Mouse (Mus musculus) kidney, adult 2 months (tissue): Measurements from ENCODE around the gene Mrm2. TPM values are rescaled to one million over a fixed set of nuclear protein-coding genes. Genes with fewer than 3 reads are reported as not detected.
A peak's percentile ranks its signal among the peaks of the same experiment; 100 is the strongest.

ENCODE experiments used
- DNase-seq: peaks from one replicate; pipeline ENCODE4 v3.0.0; 2021
- H3K27ac ChIP-seq: fragments of 200-500 bp; 2 replicates; pipeline ENCODE4 v1.5.1; 2012; ENCODE audit warnings: low read depth, low read length, control low read depth, inconsistent platforms; ENCODE audit not compliant: insufficient read depth
- H3K27me3 ChIP-seq: fragments of 200-500 bp; replicated peaks from 2 replicates; pipeline ENCODE4 v1.6.1; 2012; ENCODE audit warnings: mild to moderate bottlenecking, moderate library complexity, low read length, inconsistent platforms; ENCODE audit not compliant: control insufficient read depth, insufficient read depth
- H3K36me3 ChIP-seq: fragments of 200-500 bp; 2 replicates; pipeline ENCODE4 v1.6.1; 2012; ENCODE audit warnings: mild to moderate bottlenecking, moderate library complexity, low read length, inconsistent platforms; ENCODE audit not compliant: control insufficient read depth, insufficient read depth
- H3K4me1 ChIP-seq: fragments of 200-500 bp; 2 replicates; pipeline ENCODE4 v1.6.1; 2011; ENCODE audit warnings: low read length; ENCODE audit not compliant: control insufficient read depth, insufficient read depth
- H3K4me3 ChIP-seq: fragments of 200-500 bp; 2 replicates; pipeline ENCODE4 v1.5.1; 2011; ENCODE audit warnings: mild to moderate bottlenecking, low read depth, low read length, control low read depth; ENCODE audit not compliant: insufficient read depth
- CTCF ChIP-seq: fragments of 200-500 bp; conservative IDR thresholded peaks from 2 replicates; pipeline ENCODE4 v1.5.1; 2011; ENCODE audit warnings: low read depth, mild to moderate bottlenecking, control low read depth, low read length, moderate library complexity, mixed read lengths; ENCODE audit not compliant: insufficient read depth, insufficient read length
- POLR2A ChIP-seq: fragments of 200-500 bp; IDR thresholded peaks from one replicate; pipeline ENCODE4 v1.6.1; 2011; ENCODE audit warnings: low read depth, low read length, control low read depth
- WGBS: fragments of 180-500 bp; shearing (Covaris S2); methylation state at CpG from one replicate; pipeline ENCODE4 v1.1.7; 2018; 5-methylcytosine and 5-hydroxymethylcytosine counted together
- polyA plus RNA-seq: library from polyadenylated mRNA; depleted of rRNA; stranded (reverse); fragments of >200 nt; gene quantifications from 2 replicates; pipeline ENCODE4 v1.2.3, GENCODE M21; 2012

Gene Mrm2
- polyA plus RNA-seq, 1 experiment, result 15.1 TPM

DNA sequence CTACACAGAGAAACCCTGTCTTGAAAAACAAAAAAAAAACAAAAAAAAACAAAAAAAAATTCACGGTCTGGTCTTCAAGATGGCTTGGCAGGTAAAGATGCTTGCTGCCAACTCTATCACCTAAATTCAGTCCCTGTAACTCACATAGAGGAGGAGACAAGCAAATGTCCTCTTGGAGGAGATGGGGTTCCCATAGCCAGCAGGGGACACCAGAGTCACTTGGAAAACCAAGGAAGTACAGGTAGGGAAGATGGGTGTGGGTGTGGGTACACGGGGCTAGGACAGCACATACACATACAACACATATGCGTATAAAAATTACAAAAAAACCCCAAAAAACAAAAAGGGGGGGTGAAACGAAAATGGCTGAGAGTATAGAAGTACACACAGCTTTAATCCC is 11.2 kb upstream of the Mrm2 start:
- no peaks in the 10 kb centered on the region for H3K27me3 ChIP-seq
- H3K36me3 ChIP-seq, result peaks cover 1% of the 10 kb centered on the region; the same call in 1 of the 2 replicates
- DNase-seq, result no peak
- H3K4me3 ChIP-seq, result no peak overlapping the region
- 79% methylated on average over 4 of the region's 4 CpGs for WGBS
- H3K4me1 ChIP-seq, result no peaks in the 10 kb centered on the region
- TF ChIP-seq CTCF (peak; percentile 51), POLR2A (no peak)
- H3K27ac ChIP-seq, result no peak overlapping the region

DNA sequence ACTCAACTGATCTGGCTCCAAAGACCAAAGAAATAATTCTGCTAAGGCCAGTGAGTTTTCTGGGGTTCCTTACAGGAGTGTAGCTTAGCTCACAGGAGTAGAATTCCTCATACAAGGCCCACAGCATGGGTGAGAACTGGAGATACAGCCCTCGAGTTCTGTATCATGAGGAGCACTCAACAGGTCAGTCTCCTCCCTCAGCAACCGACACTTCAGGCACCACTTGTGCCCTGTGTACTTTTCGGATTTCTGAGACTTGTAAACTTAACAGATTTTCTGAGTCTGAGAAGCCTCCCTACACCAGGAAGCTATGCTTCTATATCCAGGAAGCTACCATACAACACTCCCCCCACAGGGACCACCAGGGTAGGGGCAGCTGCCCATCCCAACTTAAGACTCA is 8.1 kb upstream of the Mrm2 start:
- Histone ChIP-seq H3K36me3 (peaks cover 1% of the 10 kb centered on the region; the same call in 1 of the 2 replicates), H3K27me3 (no peaks in the 10 kb centered on the region), H3K4me1 (no peaks in the 10 kb centered on the region), H3K4me3 (no peak overlapping the region), H3K27ac (no peak overlapping the region)
- TF ChIP-seq CTCF (no peak), POLR2A (no peak)
- WGBS, result 82% methylated on average over 3 of the region's 3 CpGs
- no peak for DNase-seq

DNA sequence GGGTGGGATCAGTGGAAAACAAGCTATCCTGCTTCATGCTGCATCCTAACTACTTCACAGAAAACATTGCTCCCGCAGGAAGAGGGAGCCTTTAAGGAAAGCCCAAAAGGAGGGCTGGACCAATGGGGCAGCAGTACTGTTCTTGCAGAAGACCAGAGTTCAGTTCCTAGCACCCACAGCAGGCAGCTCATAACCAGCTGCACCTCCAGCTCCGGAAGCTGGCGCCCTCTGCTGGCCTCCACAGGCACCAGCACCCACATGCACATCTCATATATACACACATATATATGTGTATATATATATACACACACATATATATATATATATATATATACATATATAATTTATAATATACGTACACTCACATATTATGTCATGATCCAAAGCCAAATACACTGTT is 7.1 kb upstream of the Mrm2 start:
- Histone ChIP-seq H3K27ac (no peak overlapping the region), H3K36me3 (peaks cover 1% of the 10 kb centered on the region; the same call in 1 of the 2 replicates), H3K27me3 (no peaks in the 10 kb centered on the region), H3K4me3 (no peak overlapping the region), H3K4me1 (no peaks in the 10 kb centered on the region)
- 97% methylated on average over 4 of the region's 4 CpGs for WGBS
- DNase-seq, result no peak
- TF ChIP-seq CTCF (no peak), POLR2A (no peak)

DNA sequence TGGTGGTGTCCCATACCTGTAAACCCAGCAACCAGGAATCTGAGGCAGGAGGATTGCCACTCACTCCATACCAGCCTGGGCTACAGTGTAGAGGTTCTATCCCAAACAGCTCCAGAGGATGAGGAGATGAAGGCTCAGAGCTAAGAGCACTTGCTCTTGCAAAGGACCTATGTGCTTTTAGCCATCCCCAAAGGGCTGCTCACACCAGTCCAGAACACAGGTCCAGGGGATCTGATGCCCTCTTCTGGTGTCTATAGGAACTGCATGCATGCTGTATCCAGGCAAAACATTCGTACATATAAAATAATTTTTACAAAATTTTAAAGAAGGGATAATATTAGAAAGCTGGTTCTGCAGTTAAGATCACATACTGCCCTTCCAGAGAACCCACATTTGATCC is 5.0 kb upstream of the Mrm2 start:
- Histone ChIP-seq H3K27ac (no peak overlapping the region), H3K36me3 (peaks cover 1% of the 10 kb centered on the region; the same call in 1 of the 2 replicates), H3K27me3 (no peaks in the 10 kb centered on the region), H3K4me3 (no peak overlapping the region), H3K4me1 (peaks cover 4% of the 10 kb centered on the region; the same call in 1 of the 2 replicates)
- TF ChIP-seq CTCF (peak; percentile 66), POLR2A (no peak)
- 71% methylated on average over 1 of the region's 1 CpGs for WGBS
- DNase-seq, result peak; percentile 48

DNA sequence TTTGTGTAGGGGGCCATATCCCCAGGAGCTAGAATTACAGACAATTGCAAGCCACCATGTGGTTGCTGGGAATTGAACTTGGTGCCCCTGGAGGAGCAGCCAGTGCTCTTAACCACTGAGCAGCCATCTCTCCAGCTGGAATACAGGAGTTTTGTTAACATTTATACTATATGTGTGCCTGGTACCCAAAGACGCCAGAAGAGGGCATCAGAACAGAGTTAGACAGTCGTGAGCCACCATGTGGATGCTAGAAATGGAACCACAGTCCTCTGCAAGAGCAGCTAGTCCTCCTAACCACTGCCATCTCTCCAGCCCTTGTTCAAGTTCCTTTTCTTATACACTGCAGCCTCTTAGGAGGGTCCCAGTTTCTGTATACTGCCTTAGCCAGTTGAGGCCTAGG is 1.9 kb upstream of the Mrm2 start:
- no peak overlapping the region for H3K4me3 ChIP-seq
- no peak overlapping the region for H3K27ac ChIP-seq
- H3K4me1 ChIP-seq, result peaks cover 11% of the 10 kb centered on the region; the same call in 1 of the 2 replicates
- no peaks in the 10 kb centered on the region for H3K36me3 ChIP-seq
- TF ChIP-seq CTCF (peak; percentile 41), POLR2A (no peak)
- no peaks in the 10 kb centered on the region for H3K27me3 ChIP-seq
- peak; percentile 38 for DNase-seq
- WGBS, result 50% methylated on average over 2 of the region's 2 CpGs

DNA sequence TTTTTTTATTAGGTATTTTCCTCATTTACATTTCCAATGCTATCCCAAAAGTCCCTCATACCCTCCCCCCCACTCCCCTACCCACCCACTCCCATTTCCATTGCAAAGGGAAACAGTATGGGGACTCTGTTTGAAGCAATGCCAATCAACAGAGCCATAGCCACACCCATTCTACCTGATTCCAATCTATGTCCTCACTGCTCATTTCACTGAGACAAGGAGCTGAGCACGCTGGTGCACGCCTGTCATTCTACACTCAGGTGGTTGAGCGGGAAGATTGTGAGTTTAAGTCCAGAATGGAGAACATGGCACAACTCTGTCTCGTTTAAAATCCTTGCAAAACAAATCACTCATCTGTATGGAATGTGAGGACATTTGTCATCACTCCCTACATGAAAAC is 821 bp upstream of the Mrm2 start:
- TF ChIP-seq POLR2A, result no peak
- TF ChIP-seq CTCF, result no peak
- no peak for DNase-seq
- peaks cover 11% of the 10 kb centered on the region; the same call in 1 of the 2 replicates for H3K4me1 ChIP-seq
- no peaks in the 10 kb centered on the region for H3K27me3 ChIP-seq
- no peaks in the 10 kb centered on the region for H3K36me3 ChIP-seq
- WGBS, result 50% methylated on average over 4 of the region's 4 CpGs
- no peak overlapping the region for H3K27ac ChIP-seq
- H3K4me3 ChIP-seq, result no peak overlapping the region

DNA sequence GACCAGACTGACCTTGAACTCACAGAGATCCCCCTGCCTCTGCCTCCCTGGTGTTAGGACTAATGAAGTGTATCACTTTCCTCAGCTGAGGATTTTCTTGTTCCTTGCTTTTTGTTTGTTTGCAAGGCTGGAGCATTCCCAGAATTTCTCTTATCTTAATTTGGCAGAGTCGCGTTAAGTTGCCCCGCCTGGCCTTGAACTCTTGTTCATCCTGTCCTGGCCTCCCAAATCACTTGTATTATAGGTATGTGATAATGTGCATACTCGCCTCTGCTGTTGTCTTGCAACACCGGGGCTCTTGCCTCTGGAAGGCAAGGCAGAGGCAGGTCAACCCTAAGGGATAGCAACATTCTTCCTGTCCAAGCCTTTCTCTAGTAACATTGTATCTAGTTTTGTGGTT is 7.6 kb downstream of the Mrm2 start:
- no peaks in the 10 kb centered on the region for H3K27me3 ChIP-seq
- no peak for DNase-seq
- no peaks in the 10 kb centered on the region; the same call in 1 of the 2 replicates for H3K4me1 ChIP-seq
- no peaks in the 10 kb centered on the region for H3K36me3 ChIP-seq
- H3K4me3 ChIP-seq, result no peak overlapping the region
- no peak for TF ChIP-seq CTCF
- WGBS, result 90% methylated on average over 5 of the region's 5 CpGs
- no peak overlapping the region for H3K27ac ChIP-seq
